Mouse (Mus musculus) brain, embryonic 14.5 days (tissue): ENCODE data around the gene Kdm7a.

Experiments
- CTCF ChIP-seq: fragments of 200-500 bp; IDR thresholded peaks from 2 replicates; pipeline ENCODE4 v1.5.1; 2012; ENCODE audit warnings: inconsistent platforms, mild to moderate bottlenecking, moderate library complexity, borderline replicate concordance; ENCODE audit not compliant: insufficient read depth, insufficient read length; ENCODE audit errors: extremely low read depth
- POLR2A ChIP-seq: fragments of 200-500 bp; IDR thresholded peaks from 2 replicates; pipeline ENCODE4 v1.6.1; 2012; ENCODE audit warnings: mild to moderate bottlenecking, inconsistent platforms, borderline replicate concordance; ENCODE audit not compliant: poor library complexity, insufficient read depth, insufficient read length, severe bottlenecking; ENCODE audit errors: extremely low read depth

DNA sequence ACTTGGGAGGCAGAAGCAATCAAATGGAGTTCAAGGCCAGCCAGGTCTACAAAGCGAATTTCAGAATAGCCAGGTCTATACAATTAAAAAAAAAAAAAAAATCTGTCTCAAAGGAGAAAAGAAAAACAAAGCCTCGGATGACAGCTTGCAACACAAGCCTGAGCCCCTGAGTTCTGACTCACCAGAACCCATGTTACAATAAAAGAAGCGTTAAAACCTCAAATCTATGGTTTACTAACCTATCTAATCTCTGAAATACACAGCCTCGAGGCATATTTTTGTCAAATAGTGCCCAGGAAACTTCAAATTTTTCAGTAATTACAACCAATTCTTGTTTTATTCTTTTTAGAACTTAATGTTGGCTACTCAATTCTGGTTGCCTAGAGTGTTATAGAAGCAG lies 2.1 kb downstream of the Kdm7a start:
- TF ChIP-seq POLR2A (no peak), CTCF (no peak)
